Mouse (Mus musculus) C2C12 (cell line): Measurements from ENCODE around the gene Smurf1.

Experiments used
- CTCF ChIP-seq: IDR thresholded peaks from one replicate; pipeline ENCODE4 v1.5.1; 2011; ENCODE audit not compliant: control insufficient read depth, insufficient read depth, insufficient read length
- USF1 ChIP-seq: IDR thresholded peaks from one replicate; pipeline ENCODE4 v1.6.1; 2011; ENCODE audit warnings: low read depth, mild to moderate bottlenecking, control low read depth, moderate library complexity

GRCm38 (mm10) chr5:144907591-144907990 is 58.1 kb downstream of the Smurf1 start:
- TF ChIP-seq USF1 (no peak), CTCF (no peak)
